Mouse (Mus musculus) kidney, postnatal 10 days (tissue): ENCODE data around the gene Trpd52l3.
A peak's percentile ranks its signal among the peaks of the same experiment; 100 is the strongest.

Experiments
- DNase-seq: peaks from one replicate; pipeline ENCODE4 v3.0.0; 2021; ENCODE audit warnings: mixed read lengths

Trpd52l3 gene

DNA sequence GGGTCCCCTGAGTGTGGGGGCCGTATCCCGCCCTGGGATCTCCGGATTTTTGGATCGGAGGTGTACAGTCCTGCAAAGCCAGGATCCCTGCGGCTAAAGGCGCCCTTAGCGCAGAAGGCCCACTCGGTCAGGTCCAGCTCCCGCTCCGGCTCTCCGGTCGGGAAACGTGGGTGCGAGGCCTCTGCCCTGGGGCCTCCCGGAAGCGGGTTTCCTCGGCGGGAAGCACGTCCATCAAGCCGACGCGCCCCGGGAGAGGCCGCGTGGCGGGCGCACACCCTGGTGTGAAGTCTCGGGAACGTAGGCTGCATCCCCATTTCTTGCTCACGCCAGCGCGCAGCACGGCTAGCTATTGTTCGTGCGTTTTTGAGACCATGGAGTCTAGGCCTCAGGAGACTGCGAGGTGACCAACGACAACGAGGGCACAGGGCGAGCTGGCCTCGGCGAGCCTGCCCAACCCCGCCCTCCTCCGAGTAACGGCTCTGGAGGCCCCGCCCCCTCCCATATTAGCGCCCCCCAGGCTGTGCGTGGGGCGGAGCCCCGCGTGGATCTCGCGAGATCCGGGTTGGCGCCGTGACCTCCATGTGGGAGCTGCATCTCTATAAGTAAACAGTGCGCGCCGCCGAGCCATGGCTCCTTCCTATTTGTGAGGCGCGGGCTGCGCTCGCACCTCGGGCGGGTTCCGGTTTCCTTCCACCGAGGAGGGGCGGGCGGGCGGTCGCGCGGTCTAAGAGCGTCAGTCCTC is 26.5 kb downstream of the Trpd52l3 start, which contains the start of gene Uhrf2:
Gene Uhrf2 (plus strand): TSS at position 620 of the 742 bp plus-strand sequence.
- peak; percentile 98 for DNase-seq

DNA sequence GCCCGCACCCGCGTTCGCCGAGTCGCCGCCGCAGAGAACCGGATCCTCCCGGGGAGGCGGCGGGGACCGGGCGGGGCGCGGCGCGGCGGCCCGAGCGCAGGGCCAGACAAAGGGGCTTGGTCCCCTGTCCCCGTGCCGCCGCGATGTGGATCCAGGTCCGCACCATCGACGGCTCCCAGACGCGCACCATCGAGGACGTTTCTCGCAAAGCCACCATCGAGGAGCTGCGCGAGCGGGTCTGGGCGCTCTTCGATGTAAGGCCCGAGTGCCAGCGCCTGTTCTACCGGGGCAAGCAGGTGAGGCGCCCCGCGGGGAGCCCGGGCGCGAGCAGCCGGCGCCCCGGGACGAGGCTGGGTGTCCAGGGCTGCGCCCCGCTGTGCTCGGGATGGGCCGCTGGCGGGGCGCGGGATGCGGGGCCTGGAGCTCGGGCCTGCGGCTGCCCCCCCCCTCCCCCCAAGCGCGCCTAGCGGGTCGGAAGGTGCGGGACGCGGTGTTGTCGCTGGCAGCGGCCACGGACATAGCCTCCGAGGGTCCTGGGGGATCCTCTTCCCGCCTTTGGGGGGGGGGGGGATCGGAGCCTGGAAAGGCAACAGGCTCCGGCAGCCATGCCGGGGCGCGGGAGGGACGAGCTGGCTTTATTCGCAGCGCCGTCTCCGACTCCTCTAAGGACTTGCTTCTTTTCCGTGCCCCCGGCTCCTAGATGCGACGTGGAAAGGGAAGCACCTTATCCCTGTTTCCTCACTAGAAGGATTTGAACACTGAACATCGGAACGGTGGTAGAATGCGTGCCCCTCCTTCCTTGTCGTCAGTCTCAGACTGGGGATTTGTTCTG is 27.3 kb downstream of the Trpd52l3 start:
- DNase-seq: peak; percentile 56

DNA sequence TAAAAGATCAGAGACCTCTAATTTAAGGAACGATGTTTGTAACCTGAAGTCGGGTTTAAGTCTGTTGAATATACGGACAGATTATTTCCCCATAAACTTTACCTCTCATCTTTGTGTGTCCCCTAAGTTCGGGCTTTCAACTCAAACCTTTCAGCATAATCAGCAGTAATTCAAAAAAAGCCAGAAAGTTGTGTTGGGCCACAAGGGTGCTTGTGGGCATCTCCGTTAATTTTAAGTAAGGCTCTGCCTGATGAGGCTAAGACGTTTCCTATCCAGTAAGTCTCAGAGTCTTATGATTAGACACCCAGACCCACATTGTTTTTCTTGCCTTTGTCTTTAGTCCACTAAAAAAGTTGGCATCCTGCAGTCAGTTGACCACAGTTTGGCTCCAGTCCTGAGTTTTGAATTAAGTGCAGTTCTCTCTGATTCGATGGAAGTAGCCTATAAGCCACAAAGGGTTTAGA is 27.9 kb downstream of the Trpd52l3 start:
- DNase-seq: no peak

DNA sequence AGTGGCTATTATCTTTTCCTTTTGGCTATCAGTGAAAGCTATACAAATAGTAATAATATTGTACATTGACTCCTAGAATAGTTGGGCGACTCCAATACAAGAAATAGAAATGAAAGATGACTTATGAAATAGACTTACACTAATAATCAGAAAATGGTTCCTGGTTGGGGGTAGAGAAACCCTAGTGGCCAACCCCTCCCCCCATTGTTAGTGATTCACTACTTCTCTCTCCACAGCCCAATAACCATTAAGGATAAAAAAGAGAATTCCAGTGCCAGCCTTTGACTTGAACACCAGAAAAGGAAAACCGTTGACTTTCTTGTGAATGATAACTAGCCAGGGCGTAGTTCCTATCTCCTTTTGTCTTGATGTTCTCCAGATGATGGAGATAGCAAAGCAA is 28.6 kb downstream of the Trpd52l3 start:
- DNase-seq: no peak

DNA sequence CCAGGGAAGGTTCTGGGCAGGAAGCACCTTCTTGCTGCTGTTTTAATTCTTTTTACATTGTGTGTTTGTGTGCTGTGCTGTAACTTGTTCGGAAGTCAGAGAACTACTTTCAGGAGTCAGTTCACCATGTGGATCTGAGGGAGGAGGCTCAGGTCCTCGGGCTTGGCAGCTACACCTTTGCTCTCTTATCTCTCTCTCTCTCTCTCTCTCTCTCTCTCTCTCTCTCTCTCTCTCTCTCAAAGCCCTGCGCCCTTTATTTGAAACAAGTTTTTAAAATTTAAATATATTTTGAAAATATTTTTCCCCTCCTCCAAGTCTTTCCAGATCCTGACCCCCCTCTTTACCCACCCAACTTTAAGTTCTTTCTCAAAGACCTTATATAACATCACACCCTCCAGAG is 31.8 kb downstream of the Trpd52l3 start:
- DNase-seq: no peak

DNA sequence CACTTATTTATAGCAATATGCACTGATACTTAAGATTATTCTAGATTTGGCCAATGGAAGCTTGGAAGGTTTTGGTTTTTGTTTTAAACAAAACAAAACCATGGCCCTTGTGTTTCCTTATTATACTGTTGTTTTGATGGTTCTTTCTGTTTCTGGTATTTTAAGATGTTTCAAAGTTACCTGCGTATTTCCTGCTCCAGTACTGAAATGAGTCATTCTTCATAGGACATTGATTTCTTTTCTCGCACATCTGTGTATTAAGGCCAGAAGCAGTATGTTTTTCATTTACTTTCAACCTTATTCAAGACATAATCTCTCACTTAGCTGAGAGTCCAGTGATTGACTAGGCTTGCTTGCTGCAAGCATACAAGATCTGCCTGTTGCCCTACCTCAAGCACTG is 40.1 kb downstream of the Trpd52l3 start:
- no peak for DNase-seq

DNA sequence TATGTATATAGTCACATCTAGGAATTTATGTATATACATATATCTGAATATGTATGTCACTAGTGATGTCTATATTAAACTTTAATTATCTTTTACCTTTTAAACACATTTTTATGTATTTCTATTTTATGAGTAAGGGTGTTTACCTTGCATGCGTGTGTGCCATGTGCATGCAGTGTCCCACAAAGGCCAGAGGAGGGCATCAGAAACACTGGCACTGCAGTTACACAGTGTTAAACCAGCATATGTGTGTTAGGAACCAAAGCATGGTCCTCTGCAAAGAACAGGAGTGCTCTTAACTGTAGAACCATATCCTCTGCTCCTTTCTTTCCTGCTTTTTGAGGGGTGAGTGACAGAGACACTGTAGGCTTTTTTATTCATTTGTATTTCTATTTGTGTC is 41.0 kb downstream of the Trpd52l3 start:
- DNase-seq: no peak

DNA sequence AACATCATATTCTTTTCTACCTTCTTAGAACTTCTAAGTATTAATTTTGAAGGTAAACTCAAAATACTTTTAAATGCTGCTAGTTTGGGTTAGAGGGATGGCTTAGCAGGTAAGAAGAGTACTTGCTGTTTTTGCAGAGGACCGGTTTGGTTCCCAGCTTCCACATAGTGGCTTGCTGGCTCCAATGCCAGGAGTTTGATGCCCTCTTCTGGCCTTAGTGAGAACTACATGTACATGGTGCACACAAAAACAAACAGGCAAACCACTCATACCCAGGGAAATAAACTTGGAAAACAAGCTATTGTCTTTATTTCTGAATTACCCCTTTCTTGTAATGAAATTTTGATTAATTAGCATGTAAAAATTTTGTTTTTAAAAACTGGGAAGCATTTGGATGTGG is 42.3 kb downstream of the Trpd52l3 start:
- DNase-seq: no peak

DNA sequence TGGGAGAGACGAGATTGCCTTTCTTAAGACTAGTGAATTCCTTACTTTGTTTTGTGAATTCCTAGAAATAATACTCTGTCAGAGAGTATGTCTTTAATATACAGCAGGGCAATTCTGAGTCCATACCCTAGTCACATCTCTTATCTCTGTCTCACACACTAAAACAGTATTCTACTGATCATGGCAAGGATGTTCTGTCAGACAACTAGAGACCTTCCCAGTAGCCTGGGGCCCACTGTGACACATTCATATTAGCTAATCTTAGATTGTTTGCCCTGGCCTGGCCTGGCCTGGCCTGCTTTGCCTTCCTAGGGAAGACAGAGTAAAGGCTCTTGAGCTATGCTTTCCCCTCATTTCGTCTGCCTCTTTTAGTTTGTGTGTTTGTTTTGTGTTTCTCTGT is 47.0 kb downstream of the Trpd52l3 start:
- DNase-seq: no peak

DNA sequence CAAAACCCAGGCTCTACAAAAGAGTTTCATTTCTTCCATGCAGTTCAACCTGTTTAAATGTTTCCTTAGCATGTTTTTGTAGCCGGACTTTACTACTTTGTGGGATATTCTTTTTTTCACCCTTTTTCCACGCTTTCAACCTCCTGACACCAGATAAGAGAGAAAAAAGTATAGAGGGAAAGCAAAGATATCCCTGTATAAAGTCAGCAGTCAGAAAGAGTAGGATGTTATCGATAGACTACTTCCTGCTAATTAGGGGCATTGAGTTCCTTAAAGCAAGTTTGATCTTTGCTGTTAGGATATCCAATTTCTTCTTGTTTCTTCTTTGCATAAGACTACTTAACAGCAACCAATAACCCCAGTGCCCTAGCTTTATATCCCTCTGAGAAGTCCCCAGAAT is 47.9 kb downstream of the Trpd52l3 start:
- no peak for DNase-seq

DNA sequence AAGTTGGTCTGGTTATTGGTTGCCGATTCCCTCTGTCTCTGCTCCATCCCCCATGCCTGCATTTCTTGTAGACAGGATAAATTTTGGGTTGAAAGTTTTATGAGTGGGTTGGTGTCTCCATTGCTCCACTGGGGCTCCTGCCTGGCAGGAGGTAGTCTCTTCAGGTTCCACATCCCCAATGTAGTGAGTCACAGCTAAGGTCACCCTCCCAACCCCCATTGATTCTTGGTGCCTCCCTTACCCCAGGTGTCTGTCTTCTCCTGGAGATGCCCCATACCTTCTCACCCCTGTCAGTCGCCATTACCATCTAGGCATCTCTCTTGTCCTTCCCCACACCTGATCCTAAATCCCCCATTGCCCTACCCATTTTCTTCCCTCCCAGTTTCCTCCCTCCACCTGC is 50.6 kb downstream of the Trpd52l3 start:
- DNase-seq: no peak
